Mouse (Mus musculus) forebrain, embryonic 16.5 days (tissue): ENCODE results near the gene Podn. TPM values are rescaled to one million over a fixed set of nuclear protein-coding genes. Genes with fewer than 3 reads are reported as not detected.
A peak's percentile ranks its signal among the peaks of the same experiment; 100 is the strongest.

ENCODE experiments used
- ATAC-seq: fragments of 200-750 bp; cut with Nextera tagmentation; 2 replicates; pipeline ENCODE4 v1.8.0; 2017; ENCODE audit warnings: mild to moderate bottlenecking, moderate library complexity
- H3K27ac ChIP-seq: fragments of 300-500 bp; sonication (generic); 2 replicates; pipeline ENCODE4 v1.5.1; 2014; ENCODE audit warnings: low read length, control low read depth
- H3K27me3 ChIP-seq: fragments of 300-500 bp; sonication (generic); replicated peaks from 2 replicates; pipeline ENCODE4 v1.6.1; 2014; ENCODE audit warnings: low read length; ENCODE audit not compliant: control insufficient read depth, insufficient read depth
- H3K36me3 ChIP-seq: fragments of 300-500 bp; sonication (generic); 2 replicates; pipeline ENCODE4 v1.6.1; 2014; ENCODE audit not compliant: control insufficient read depth, insufficient read depth
- H3K4me1 ChIP-seq: fragments of 300-500 bp; sonication (generic); replicated peaks from 2 replicates; pipeline ENCODE4 v1.6.1; 2014; ENCODE audit warnings: low read length; ENCODE audit not compliant: control insufficient read depth, insufficient read depth
- H3K4me2 ChIP-seq: fragments of 300-500 bp; sonication (generic); 2 replicates; pipeline ENCODE4 v1.6.1; 2014; ENCODE audit warnings: mild to moderate bottlenecking, low read length, control low read depth
- H3K4me3 ChIP-seq: fragments of 300-500 bp; sonication (generic); replicated peaks from 2 replicates; pipeline ENCODE4 v1.5.1; 2014; ENCODE audit warnings: mild to moderate bottlenecking, low read length, control low read depth
- H3K9ac ChIP-seq: fragments of 300-500 bp; sonication (generic); replicated peaks from 2 replicates; pipeline ENCODE4 v1.6.1; 2014; ENCODE audit warnings: low read depth, low read length, control low read depth
- H3K9me3 ChIP-seq: fragments of 300-500 bp; sonication (generic); 2 replicates; pipeline ENCODE4 v1.6.1; 2016; ENCODE audit warnings: low read length; ENCODE audit not compliant: control insufficient read depth
- WGBS: fragments of 180-500 bp; shearing (Covaris S2); extraction: QIAGEN DNeasy Blood & Tissue Kit; methylation state at CpG from one replicate; pipeline ENCODE4 v1.1.7; 2014; 5-methylcytosine and 5-hydroxymethylcytosine counted together
- polyA plus RNA-seq: library from polyadenylated mRNA; unstranded; fragments of >200 nt; fragmentation: Nextera tagmentation; extraction: Ambion mirVana; gene quantifications from 2 replicates; pipeline ENCODE4 v1.2.1, GENCODE M21; 2015

Podn gene
- polyA plus RNA-seq, 1 experiment from 2014 or later = 0.35 TPM

DNA sequence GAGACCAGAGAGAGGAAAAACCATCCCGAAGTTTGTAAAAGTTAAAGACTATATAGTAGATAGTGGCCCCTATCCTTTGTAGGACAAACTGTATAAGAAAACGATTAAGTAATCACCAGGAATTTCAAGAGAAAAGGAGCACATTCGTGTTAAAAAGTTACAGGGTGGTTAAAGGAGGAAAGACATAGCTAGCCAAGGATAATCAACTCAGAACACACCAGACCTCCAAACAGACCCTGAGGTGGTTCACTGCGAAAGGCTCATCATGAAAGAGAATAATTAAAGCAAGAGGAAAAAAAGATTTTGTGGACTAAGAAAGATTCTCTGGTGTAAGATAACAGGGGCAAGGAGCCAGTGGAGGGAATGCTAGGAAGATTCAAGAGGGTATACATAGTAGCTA, 26.0 kb downstream of the Podn start:
- peak overlapping the region; percentile 60 for H3K9ac ChIP-seq
- H3K27me3 ChIP-seq = no peaks in the 10 kb centered on the region
- 67% methylated on average over 4 of the region's 4 CpGs for WGBS
- H3K27ac ChIP-seq = no peak overlapping the region
- peak overlapping the region; percentile 64 for H3K4me3 ChIP-seq
- H3K4me2 ChIP-seq = peak overlapping the region; percentile 92
- peaks cover 10% of the 10 kb centered on the region for H3K4me1 ChIP-seq
- peaks cover 4% of the 10 kb centered on the region; the same call in 1 of the 2 replicates for H3K36me3 ChIP-seq
- no peaks in the 10 kb centered on the region for H3K9me3 ChIP-seq
- no peak for ATAC-seq

GRCm38 (mm10) chr4:108068081-108068480, 28.2 kb downstream of the Podn start:
- H3K27ac ChIP-seq = no peak overlapping the region
- WGBS = 88% methylated on average over 2 of the region's 2 CpGs
- no peaks in the 10 kb centered on the region for H3K9me3 ChIP-seq
- no peak overlapping the region for H3K4me3 ChIP-seq
- H3K27me3 ChIP-seq = no peaks in the 10 kb centered on the region
- ATAC-seq = no peak
- H3K36me3 ChIP-seq = peaks cover 4% of the 10 kb centered on the region; the same call in 1 of the 2 replicates
- no peak overlapping the region for H3K4me2 ChIP-seq
- peaks cover 10% of the 10 kb centered on the region for H3K4me1 ChIP-seq
- H3K9ac ChIP-seq = no peak overlapping the region

DNA sequence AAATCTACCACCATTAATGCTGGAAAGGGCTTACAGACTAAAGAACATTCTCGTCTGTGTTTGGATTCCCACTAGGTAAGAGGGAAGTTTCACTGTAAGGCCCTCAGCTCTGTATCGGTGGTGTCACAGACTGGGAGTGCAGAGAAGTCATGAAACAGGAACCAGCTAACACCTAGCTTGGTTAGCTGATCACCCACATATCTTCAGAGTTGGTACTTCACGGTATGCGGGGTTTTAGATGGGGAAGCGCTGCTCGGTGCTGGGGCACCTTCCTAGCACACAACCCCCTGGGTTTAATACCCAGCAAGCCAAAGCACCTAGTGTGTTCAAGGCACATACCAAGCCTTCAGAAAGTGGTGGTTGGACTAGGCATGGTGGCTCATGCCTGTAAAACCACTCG, 29.0 kb downstream of the Podn start:
- Histone ChIP-seq H3K4me1 (peaks cover 10% of the 10 kb centered on the region), H3K27me3 (no peaks in the 10 kb centered on the region), H3K4me3 (no peak overlapping the region), H3K4me2 (no peak overlapping the region), H3K9ac (no peak overlapping the region), H3K36me3 (peaks cover 9% of the 10 kb centered on the region), H3K27ac (no peak overlapping the region), H3K9me3 (no peaks in the 10 kb centered on the region)
- no peak for ATAC-seq
- 95% methylated on average over 7 of the region's 7 CpGs for WGBS

DNA sequence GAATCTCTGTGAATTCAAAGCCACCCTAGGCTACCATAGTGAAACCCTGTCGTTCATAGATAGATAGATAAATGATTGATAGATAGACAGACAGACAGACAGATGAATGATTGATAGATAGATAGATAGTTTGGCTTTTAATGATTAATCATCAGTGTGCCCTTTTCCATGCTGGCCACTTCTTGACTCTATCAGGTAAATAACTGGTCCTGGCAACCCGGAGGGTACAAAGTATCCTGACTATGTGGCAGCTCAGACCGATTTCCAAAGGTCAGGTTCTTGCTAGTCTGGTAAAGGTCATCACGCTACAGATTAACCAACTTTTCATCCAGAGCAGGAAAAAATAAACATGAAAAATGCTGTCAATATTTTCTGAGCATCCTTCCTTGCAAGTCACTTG, 29.7 kb downstream of the Podn start:
- WGBS = 95% methylated on average over 4 of the region's 4 CpGs
- no peak overlapping the region for H3K4me3 ChIP-seq
- no peak for ATAC-seq
- no peaks in the 10 kb centered on the region for H3K9me3 ChIP-seq
- H3K4me1 ChIP-seq = peaks cover 10% of the 10 kb centered on the region
- peaks cover 10% of the 10 kb centered on the region for H3K36me3 ChIP-seq
- H3K27ac ChIP-seq = no peak overlapping the region
- H3K27me3 ChIP-seq = no peaks in the 10 kb centered on the region
- H3K4me2 ChIP-seq = no peak overlapping the region
- no peak overlapping the region for H3K9ac ChIP-seq

DNA sequence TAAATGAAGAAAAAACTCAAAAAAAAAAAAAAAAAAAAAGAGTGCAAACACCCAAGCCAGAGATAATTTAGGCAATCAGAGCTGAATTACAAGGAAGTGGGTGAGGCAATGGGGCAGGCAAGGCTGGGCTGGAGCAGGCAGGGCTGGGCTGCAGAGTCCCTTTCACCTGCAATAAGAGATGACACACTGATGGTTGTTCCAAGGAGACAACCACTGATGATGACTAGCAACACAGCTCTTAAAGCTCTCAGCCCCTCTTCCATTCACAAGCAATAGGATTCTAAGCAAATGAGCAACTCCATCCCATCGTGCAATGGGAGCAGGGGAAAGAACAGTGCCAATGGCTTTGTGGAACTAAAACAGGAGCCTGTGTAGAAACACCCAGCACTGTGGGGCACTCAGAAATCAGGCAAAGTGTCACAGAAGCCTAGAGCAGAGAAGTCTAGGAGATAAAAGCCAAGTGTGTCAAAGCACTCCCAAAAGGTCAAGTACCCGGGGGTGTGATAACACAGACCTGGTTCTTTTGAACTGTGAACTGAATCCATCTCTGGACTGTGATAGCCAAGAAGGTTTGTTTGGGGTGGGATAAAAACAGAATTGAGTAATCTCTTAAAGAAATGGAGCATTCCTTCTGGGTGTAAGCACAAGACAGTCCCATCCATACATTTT, 30.9 kb downstream of the Podn start:
- Histone ChIP-seq H3K27ac (no peak overlapping the region), H3K9ac (no peak overlapping the region), H3K4me2 (no peak overlapping the region), H3K36me3 (peaks cover 10% of the 10 kb centered on the region), H3K27me3 (no peaks in the 10 kb centered on the region), H3K4me3 (no peak overlapping the region), H3K4me1 (peaks cover 5% of the 10 kb centered on the region), H3K9me3 (no peaks in the 10 kb centered on the region)
- WGBS = 83% methylated on average over 2 of the region's 2 CpGs
- no peak for ATAC-seq

- no peak overlapping the region for H3K4me3 ChIP-seq
- H3K27ac ChIP-seq = no peak overlapping the region
- no peak overlapping the region for H3K4me2 ChIP-seq
- peaks cover 10% of the 10 kb centered on the region for H3K36me3 ChIP-seq
- no peak for ATAC-seq
- WGBS = 95% methylated on average over 6 of the region's 6 CpGs
- H3K9ac ChIP-seq = no peak overlapping the region
- H3K27me3 ChIP-seq = no peaks in the 10 kb centered on the region
- H3K9me3 ChIP-seq = no peaks in the 10 kb centered on the region
- peaks cover 6% of the 10 kb centered on the region; the same call in 1 of the 2 replicates for H3K4me1 ChIP-seq
Observed at GRCm38 (mm10) chr4:108063616-108064015, 32.6 kb downstream of the Podn start.

GRCm38 (mm10) chr4:108062524-108062923, 33.7 kb downstream of the Podn start:
- no peak overlapping the region for H3K4me3 ChIP-seq
- H3K4me1 ChIP-seq = peaks cover 6% of the 10 kb centered on the region; the same call in 1 of the 2 replicates
- no peak for ATAC-seq
- 97% methylated on average over 5 of the region's 5 CpGs for WGBS
- H3K27ac ChIP-seq = no peak overlapping the region
- H3K36me3 ChIP-seq = peaks cover 10% of the 10 kb centered on the region
- no peaks in the 10 kb centered on the region for H3K9me3 ChIP-seq
- H3K4me2 ChIP-seq = no peak overlapping the region
- H3K9ac ChIP-seq = no peak overlapping the region
- no peaks in the 10 kb centered on the region for H3K27me3 ChIP-seq

DNA sequence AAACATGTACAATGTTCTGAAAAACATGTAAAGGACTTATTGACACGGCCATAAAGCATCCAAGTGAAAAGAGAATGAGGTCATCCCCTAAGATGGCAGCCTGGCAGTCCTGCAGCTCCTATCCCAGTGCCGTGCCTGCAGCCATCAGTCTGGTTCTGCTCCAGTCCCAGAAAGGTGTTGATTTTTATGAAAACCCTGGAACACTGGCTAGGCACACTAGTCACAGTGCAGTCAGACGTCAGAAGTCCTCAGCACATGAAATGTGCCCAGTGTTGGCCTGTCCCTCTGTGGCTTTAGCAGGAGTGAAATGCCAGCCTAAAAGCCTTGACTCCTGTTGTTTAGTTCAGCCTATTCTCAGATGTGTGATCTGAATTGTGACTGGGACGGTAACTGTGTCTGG, 35.5 kb downstream of the Podn start:
- no peak for ATAC-seq
- WGBS = 51% methylated on average over 4 of the region's 4 CpGs

DNA sequence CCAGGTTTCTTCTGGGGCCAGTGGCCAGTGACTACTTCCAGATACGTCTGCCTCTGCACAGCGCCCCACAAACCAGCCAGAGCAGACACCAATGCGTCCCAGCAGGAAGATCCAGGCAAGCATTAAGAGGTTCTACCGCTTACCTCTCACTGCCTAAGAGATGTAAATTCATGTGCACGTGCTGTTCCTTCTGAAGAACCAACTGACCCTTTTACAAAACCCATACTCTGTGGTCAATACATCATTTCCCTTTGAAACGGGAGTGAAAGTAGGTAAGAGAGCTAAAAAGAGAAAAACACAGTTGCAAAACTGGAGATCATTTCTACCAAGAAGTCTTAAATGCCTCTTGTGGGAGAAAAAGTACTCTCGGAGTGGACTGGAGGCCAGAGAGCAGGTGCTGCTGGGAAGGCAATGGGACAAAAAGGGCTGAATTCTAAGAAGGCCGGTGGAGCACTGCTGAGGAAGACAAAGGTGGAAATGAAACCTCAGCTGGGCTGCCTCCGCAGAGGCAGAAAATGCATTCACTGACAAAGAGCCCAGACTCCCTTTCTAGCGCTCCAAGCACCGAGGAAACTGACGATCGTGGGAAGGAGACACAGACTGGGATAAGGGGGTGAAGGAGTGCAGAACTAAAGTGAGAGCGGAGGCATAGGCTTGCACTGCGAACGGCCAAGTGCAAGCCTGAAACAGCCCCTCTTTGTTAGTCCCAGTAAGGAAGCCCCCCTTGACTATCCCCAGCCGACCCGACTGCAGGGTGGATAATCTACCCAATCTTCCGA, 36.5 kb downstream of the Podn start:
- H3K27ac ChIP-seq = no peak overlapping the region
- 25% methylated on average over 19 of the region's 19 CpGs for WGBS
- no peak overlapping the region for H3K4me3 ChIP-seq
- peak overlapping the region; percentile 30 for H3K4me2 ChIP-seq
- H3K9ac ChIP-seq = peak overlapping the region; percentile 9; the same call in 1 of the 2 replicates
- H3K9me3 ChIP-seq = no peaks in the 10 kb centered on the region
- peaks cover 6% of the 10 kb centered on the region; the same call in 1 of the 2 replicates for H3K4me1 ChIP-seq
- no peaks in the 10 kb centered on the region for H3K27me3 ChIP-seq
- peaks cover 11% of the 10 kb centered on the region for H3K36me3 ChIP-seq
- peak; percentile 18; the same call in 1 of the 2 replicates for ATAC-seq

More for the DNA sequence above, 35.5 kb downstream of the Podn start:
- H3K9me3 ChIP-seq = no peaks in the 10 kb centered on the region
- H3K27ac ChIP-seq = no peak overlapping the region; the same call in 1 of the 2 replicates
- no peak overlapping the region for H3K4me3 ChIP-seq
- H3K4me1 ChIP-seq = peaks cover 6% of the 10 kb centered on the region; the same call in 1 of the 2 replicates
- H3K4me2 ChIP-seq = no peak overlapping the region
- no peak overlapping the region for H3K9ac ChIP-seq
- H3K36me3 ChIP-seq = peaks cover 6% of the 10 kb centered on the region
- no peaks in the 10 kb centered on the region for H3K27me3 ChIP-seq
